Mouse (Mus musculus) neutrophil, adult 5-6 weeks (primary cell): ENCODE results near the gene Krtap1-3. TPM values are rescaled to one million over a fixed set of nuclear protein-coding genes. Genes with fewer than 3 reads are reported as not detected.
"Not testable (repeated sequence)": the region's sequence is repeated elsewhere in the genome, so short reads cannot be mapped to it uniquely, and the experiment has no call there.

Source experiments
- ATAC-seq: fragments of 151-379, 151-347 bp; 2 replicates; pipeline ENCODE4 v1.8.0; 2017; ENCODE audit warnings: mild to moderate bottlenecking, moderate TSS enrichment; ENCODE audit not compliant: insufficient number of reproducible peaks, poor library complexity, low FRiP score, severe bottlenecking; ENCODE audit errors: extremely low read depth
- total RNA-seq: library from RNA; stranded (forward); fragments of 200-1000 nt; gene quantifications from 2 replicates; pipeline ENCODE4 v1.2.3, GENCODE M21; 2017

The Krtap1-3 gene
- not detected in 2 replicates for total RNA-seq

DNA sequence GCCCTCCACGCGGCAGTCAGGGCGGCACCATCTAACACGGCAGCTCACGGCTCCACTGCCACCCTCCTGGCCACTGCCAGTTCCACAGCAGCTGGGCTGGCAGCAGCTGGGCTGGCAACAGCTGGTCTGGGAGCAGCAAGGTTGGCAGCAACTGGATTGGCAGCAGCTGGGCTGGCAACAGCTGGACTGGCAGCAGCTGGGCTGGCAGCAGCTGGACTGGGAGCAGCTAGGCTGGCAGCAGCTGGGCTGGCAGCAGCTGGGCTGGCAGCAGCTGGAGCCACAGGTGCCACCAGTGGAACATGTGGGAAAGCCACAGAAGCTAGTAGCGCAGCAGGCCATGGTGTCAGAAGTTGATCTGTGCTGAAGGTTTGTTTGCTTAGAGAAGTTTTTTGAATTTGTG is at the start of gene Krtap1-3:
TSS of gene Krtap1-3 (minus strand) at position 359 of the 400 bp plus-strand sequence.
- ATAC-seq = no peak

DNA sequence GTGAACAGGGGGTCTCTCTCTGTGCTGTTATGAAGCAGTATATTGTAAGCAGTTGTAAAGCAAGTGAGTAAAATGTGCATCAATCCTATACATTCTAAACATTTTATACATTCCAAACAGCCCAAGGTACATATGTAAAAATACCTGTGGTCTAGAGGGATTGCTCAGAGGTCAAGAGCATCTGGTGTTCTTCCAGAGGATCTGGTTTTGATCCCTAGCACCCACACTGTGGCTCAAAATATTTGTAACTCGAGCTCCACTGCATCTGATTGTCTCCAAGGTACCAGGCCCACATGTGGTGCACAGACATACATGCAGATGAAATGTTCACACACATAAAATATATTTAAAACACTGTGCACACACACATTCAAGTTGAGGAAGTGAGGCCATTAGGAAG is 49.8 kb upstream of the Krtap1-3 start:
- ATAC-seq = no peak

DNA sequence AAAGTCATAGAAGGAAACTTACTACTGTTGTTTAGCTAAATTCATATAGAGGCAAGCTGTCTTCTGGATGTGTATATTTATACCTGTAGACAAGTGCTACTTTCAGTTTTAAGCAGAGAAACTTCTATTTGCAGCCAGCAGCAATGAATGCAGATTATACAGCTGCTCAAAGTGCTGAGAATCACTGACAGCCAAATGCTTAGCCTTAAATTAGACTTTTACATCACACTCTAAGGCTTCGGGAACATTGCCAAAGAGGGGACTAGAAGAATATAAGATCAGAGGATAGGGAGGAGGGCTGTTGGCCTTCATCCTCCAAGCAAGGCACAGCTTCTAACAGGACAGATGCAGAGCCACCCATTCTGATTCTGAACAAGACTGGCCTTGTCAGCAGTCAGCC is 45.9 kb upstream of the Krtap1-3 start:
- ATAC-seq = no peak

DNA sequence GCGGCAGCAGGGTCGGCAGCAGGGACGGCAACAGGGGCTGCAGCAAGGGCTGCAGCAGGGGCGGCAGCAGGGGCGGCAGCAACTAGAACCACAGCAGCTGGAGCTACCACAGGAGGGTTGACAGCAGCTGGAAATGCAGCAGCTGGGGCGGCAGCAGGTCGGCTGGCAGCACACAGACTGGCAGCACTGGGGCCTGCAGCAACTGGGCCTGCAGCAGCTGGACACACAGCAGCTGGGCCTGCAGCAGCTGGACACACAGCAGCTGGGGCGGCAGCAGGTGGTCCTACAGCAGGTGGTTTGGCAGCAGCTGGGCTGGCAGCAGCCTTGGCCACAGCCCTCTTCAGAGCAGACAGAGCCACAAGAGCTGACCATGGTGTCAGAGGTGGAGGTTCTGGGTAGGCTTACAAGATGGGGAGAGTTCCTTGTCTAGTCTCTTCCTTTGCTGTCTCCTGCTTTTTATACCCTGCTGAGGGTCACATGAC is 43.6 kb upstream of the Krtap1-3 start, which contains the start of gene Krtap4-2:
TSS of gene Krtap4-2 (minus strand) at position 432 of the 482 bp plus-strand sequence.
- ATAC-seq = no peak

DNA sequence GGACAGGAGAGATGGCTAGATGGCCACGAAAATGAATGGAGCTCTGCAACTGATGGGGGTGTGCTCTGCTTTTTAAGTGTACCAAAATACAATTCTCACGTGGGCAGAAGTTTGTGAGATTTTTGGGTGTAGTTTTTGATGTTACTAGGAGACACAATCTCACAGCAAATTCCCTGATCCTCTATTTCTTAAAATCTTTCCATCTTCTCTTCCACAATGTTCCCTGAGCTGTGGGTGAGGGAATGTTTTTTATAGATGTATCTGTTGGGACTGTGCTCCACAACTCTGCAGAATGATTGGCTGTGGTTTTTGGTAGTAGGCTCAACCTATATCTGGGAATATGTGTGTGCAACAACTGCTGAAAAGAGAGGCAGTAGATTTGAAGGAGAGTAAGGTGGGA is 42.2 kb upstream of the Krtap1-3 start:
- no peak for ATAC-seq

DNA sequence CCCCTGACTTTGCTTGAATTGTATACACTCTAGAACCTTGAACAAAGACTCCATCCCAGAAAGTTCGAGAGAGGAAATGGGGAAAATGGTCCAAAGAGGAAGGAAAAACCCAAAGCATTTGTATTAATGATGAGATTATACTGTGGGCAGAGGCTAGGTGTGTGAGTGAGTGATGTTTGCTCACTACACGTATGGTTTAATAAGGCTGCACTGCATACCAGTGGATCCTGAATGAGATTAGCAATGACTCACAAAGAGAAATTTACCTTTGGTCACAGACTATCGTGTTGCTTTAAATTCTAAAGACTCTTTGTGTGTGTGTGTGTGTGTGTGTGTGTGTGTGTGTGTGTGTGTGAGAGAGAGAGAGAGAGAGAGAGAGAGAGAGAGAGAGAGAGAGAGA is 39.8 kb upstream of the Krtap1-3 start:
- ATAC-seq = no peak

DNA sequence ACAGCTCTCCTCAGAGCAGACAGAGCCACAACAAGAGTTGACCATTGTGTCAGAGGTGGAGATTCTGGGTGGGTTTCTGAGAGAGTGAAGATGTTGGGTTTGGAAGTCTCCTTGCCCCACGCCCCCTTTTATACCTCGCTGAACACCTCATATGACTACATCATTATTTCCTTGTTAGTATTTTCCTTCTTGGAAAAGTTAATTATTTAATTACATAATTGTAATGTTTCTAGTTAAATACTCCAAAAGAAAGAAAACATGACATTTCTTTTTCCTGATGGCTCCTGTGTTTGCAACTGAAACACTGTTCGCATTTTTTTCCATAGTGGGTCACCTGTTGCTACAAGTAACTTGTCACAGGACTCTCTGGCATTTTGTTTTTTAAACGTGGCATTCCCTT is 37.0 kb upstream of the Krtap1-3 start, which contains the start of gene Krtap4-1:
TSS of gene Krtap4-1 (minus strand) at position 101 of the 400 bp plus-strand sequence.
- ATAC-seq = no peak

DNA sequence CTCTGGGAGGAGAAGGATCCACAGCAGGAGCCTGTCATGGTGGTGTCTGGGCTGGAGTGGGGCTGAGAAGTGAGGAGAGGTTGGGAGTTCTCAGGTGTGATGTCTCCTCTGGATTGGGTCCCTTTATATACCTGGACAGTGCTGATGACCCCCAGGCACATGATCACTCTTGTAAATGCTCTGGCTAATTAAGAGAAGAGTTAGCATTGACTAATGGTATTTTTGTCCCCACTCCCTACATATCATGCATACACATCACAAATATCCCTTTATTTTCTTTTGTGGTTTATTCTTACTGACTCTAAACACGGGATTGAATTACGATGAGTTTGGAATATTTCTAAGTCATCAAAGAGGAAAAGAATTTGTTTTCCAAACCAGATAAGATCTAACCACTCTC is 29.2 kb upstream of the Krtap1-3 start, which contains the start of gene Gm11562:
TSS of gene Gm11562 (minus strand) at position 101 of the 400 bp plus-strand sequence.
- no peak for ATAC-seq

DNA sequence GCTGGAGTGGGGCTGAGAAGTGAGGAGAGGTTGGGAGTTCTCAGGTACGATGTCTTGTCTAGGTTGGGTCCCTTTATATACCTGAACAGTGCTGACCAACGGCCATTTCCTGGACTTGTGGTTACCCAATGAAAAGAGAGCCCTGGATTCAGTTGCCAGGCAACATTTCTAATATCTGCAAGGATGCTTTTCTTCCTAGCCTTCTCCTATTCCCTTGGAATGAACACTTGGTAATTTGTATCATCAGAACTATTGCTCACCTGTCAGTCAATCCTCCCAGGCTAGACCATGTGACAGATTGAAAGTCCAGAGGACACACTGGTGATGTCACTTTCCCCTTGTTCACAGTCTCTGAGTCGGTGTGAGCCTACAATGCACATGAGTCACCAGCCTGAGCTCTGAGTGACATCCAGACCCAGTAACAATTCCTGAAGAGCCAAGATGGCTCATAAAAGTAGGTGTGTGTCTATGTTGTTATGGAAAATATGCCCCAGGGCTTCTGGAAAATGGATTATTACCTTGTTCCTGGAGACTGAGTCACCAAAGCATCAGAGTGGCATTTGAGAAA is 23.7 kb upstream of the Krtap1-3 start, which contains the start of gene Krtap2-4:
TSS of gene Krtap2-4 (minus strand) at position 51 of the 568 bp plus-strand sequence.
- no peak for ATAC-seq

DNA sequence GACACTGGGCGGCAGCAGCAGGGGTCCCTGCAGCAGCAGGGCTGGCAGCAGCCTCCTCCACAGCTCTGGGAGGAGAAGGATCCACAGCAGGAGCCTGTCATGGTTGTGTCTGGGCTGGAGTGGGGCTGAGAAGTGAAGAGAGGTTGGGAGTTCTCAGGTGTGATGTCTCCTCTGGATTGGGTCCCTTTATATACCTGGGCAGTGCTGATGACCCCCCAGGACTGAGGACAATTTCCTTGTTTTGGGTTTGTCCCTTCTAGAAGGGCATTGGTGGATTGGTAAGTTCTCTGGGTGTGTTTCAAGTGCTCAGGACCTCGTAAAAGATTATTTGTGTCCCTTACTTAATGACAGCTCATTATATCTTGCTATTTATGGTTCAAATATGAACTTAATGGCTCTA is 18.9 kb upstream of the Krtap1-3 start, which contains the start of gene Gm11937:
TSS of gene Gm11937 (minus strand) at position 101 of the 400 bp plus-strand sequence.
- ATAC-seq = not testable (repeated sequence)

DNA sequence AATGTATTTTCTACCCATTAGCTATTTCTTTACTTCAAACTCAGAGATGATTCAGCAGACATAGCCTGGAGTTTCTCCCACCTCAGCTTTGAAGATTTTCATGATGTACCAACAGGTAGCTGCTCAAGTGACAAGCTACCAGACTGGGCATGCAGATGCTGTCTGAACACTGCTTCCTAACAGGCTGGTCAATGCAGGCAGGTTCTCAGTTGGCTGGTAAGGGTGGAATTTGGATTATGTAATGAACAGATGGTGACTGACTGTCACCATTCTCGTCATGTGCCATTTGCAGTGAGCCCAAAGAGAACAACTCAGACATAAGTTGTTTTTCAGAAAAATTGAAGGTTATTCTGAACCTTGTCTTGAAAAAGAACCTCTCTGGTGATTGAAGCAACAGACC is 18.0 kb upstream of the Krtap1-3 start:
- no peak for ATAC-seq

DNA sequence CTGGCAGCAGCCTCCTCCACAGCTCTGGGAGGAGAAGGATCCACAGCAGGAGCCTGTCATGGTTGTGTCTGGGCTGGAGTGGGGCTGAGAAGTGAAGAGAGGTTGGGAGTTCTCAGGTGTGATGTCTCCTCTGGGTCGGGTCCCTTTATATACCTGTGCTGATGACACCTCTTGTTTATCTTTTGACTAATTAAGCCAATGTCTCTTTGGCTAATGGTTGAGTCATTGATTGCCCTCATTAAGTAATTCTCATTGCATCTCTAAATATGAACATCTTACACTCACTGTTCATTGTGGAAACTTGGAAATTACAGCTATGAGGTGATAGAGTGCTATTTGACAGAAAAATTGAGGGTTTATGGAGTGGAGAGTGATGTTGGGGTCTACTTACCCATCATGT is 12.1 kb upstream of the Krtap1-3 start, which contains the start of gene Gm11938:
TSS of gene Gm11938 (minus strand) at position 101 of the 400 bp plus-strand sequence.
- not testable (repeated sequence) for ATAC-seq

DNA sequence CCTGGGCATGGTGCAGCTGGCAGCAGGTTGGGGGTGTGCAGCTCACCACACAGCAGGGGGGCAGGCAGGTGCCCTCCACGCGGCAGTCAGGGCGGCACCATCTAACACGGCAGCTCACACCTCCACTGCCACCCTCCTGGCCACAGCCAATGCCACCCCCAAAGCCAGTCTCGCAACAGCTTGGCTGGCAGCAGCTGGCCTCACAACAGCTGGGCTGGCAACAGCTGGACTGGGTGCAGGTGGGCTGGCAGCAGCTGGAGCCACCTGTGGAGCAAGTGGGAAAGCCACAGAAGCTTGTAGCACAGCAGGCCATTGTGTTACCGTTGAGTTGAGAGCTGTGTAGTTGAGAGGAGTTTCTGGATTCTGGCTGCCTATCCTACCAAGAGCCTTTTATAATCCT is 6.6 kb upstream of the Krtap1-3 start, which contains the start of gene Krtap9-3:
TSS of gene Krtap9-3 (minus strand) at position 364 of the 400 bp plus-strand sequence.
- not testable (repeated sequence) for ATAC-seq

DNA sequence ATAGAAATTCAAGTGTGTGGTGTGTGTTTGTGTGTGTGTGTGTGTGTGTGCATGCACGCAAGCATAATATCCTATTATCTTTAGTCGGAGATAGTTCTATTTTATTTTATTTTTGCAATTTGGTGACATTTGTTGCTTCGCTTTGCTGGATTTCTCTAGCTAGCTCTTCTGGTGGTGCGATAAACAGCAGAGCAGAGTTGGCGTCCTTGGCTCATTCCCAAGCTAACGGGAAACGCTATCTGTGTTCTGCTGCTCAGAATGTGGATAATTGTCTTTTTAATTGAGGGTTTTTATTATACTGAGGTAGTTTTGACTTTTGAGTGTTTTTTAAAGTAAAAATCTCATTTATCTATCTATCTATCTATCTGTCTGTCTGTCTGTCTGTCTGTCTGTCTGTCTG is 6.0 kb downstream of the Krtap1-3 start:
- no peak for ATAC-seq

DNA sequence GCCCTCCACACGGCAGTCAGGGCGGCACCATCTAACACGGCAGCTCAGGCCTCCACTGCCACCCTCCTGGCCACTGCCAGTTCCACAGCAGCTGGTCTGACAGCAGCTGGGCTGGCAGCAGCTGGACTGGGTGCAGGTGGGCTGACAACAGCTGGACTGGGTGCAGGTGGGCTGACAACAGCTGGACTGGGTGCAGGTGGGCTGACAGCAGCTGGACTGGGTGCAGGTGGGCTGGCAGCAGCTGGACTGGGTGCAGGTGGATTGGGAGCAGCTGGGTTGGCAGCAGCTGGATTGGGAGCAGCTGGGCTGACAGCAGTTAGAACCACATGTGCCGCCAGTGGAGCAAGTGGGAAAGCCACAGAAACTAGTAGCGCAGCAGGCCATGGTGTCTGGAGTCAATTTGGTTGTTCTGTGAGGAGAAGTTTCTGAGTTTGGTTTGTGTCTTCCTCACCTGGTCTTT is 7.9 kb downstream of the Krtap1-3 start, which contains the start of gene Krtap1-4:
TSS of gene Krtap1-4 (minus strand) at position 410 of the 460 bp plus-strand sequence.
- no peak for ATAC-seq

DNA sequence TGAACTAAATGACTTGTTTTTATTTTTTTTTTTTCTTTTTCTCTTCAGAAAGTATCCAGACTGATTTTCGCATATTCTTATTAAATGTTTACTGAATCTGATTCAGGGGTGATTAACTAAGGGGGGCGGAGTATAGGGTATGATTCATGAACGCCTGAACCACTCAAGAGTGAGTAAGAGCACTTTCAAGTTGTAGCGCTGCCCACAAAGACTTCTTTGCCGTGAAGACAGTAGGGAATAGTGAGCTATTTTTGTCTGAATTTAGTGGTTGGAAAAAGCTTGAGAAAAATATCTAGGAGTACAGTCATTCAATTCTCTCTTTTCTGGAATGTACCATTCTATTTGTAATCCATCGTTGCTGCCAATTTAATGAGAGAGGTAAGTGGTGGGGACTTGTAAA is 9.6 kb downstream of the Krtap1-3 start:
- no peak for ATAC-seq

DNA sequence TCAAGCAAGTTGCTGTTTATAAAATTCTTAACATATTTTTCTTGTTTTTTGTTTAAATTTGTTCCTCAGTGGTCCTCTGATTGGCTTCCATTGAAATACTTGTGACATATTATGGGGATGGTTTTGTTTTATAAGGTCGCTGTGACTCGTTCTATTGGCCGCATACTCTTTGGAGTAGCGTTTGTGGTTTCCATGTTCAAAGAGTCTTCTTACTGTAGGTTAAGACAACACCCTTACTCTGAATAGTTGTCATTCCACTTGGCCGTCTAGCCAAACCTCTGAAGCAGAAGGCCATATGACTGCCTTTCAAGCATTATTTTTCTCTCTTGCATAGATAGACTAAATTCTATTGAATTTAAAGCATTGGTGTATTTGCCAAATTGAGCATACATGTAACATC is 10.1 kb downstream of the Krtap1-3 start:
- ATAC-seq = no peak

DNA sequence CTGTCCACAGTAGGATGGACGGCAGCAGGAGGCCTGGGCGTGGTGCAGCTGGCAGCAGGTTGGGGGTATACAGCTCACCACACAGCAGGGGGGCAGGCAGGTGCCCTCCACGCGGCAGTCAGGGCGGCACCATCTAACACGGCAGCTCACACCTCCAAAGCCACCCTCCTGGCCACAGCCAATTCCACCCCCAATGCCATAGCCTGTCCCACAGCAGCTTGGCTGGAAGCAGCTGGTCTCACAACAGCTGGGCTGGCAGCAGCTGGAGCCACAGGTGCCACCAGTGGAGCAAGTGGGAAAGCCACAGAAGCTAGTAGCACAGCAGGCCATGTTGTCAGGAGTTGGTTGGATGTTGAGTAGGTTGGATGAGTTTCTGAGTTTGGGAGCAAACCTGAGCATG is 10.5 kb downstream of the Krtap1-3 start, which contains the start of gene Krtap1-5:
TSS of gene Krtap1-5 (minus strand) at position 381 of the 400 bp plus-strand sequence.
- ATAC-seq = no peak

DNA sequence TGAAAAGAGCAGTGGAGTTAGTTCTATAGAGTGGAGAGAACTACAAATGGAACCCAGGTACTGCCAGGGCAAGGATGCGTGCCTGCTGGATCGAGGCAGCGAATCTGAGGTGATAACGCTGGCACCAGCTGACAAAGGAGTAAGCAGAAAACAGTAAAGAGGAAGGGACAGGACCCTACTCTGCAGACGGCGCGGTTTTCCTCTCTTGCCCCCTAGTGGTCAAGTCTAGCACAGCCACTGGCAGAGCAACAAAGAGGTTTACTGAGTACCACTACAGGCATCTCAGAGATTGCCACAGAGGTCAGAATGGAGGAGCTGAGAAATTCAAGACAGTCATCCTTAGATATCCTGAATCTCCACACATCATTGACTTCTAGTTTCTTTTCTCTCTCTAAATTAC is 17.0 kb downstream of the Krtap1-3 start:
- ATAC-seq = no peak

DNA sequence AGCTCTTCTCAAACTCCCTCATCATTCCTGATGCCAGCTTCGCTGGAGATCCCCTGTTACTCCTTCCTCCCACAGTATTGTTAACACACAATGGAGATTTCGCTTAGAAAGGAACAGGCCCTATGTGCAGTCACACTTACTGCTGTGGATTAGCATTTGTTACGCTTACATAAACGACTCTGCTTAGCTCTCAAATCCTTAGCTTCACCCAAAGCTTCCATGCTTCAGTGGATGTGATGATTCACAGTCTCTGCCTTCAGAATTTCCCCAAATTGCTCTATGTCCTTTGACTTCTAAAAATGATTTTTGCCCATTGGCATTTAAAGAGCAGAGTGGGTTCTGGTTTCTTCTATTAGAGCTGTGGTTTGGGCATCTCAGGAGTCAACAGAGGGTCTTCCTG is 18.0 kb downstream of the Krtap1-3 start:
- ATAC-seq = no peak
